Mouse (Mus musculus) neural tube, embryonic 11.5 days (tissue): ENCODE measurements at regions not wholly inside any gene's neighbourhood (a gene's known extent, or its start where the extent isn't known, plus 50 kb on each side); places are given as distances from the start of the nearest gene placed in this dataset.

Experiments
- ATAC-seq: fragments of 200-750 bp; cut with Nextera tagmentation; 2 replicates; pipeline ENCODE4 v1.8.0; 2017; ENCODE audit warnings: moderate number of reproducible peaks, mild to moderate bottlenecking, moderate TSS enrichment, moderate library complexity; ENCODE audit not compliant: insufficient read depth, low FRiP score, low TSS enrichment
- DNase-seq: peaks from one replicate; pipeline ENCODE4 v3.0.0-alpha.2; 2015; ENCODE audit warnings: low spot score
- H3K27ac ChIP-seq: fragments of 300-500 bp; sonication (generic); 2 replicates; pipeline ENCODE4 v1.5.1; 2014; ENCODE audit warnings: low read depth, mild to moderate bottlenecking, low read length
- H3K27me3 ChIP-seq: fragments of 300-500 bp; sonication (generic); 2 replicates; pipeline ENCODE4 v1.6.1; 2014; ENCODE audit warnings: mild to moderate bottlenecking, low read length, mixed read lengths; ENCODE audit not compliant: control insufficient read depth, insufficient read depth
- H3K36me3 ChIP-seq: fragments of 300-500 bp; sonication (generic); 2 replicates; pipeline ENCODE4 v1.6.1; 2014; ENCODE audit warnings: mild to moderate bottlenecking, low read length, moderate library complexity, mixed read lengths; ENCODE audit not compliant: control insufficient read depth, insufficient read depth
- H3K4me1 ChIP-seq: fragments of 300-500 bp; sonication (generic); 2 replicates; pipeline ENCODE4 v1.6.1; 2014; ENCODE audit warnings: low read length, mixed read lengths; ENCODE audit not compliant: control insufficient read depth, insufficient read depth
- H3K4me2 ChIP-seq: fragments of 300-500 bp; sonication (generic); 2 replicates; pipeline ENCODE4 v1.6.1; 2014; ENCODE audit warnings: low read depth, mild to moderate bottlenecking, moderate library complexity
- H3K4me3 ChIP-seq: fragments of 300-500 bp; sonication (generic); 2 replicates; pipeline ENCODE4 v1.5.1; 2014; ENCODE audit warnings: low read depth, low read length
- H3K9ac ChIP-seq: fragments of 300-500 bp; sonication (generic); 2 replicates; pipeline ENCODE4 v1.6.1; 2014; ENCODE audit warnings: mild to moderate bottlenecking, low read length
- H3K9me3 ChIP-seq: fragments of 300-500 bp; sonication (generic); 2 replicates; pipeline ENCODE4 v1.6.1; 2016; ENCODE audit warnings: low read length; ENCODE audit not compliant: control insufficient read depth
- WGBS: fragments of 180-500 bp; shearing (Covaris S2); extraction: QIAGEN DNeasy Blood & Tissue Kit; methylation state at CpG from one replicate; pipeline ENCODE4 v1.1.7; 2014; 5-methylcytosine and 5-hydroxymethylcytosine counted together

DNA sequence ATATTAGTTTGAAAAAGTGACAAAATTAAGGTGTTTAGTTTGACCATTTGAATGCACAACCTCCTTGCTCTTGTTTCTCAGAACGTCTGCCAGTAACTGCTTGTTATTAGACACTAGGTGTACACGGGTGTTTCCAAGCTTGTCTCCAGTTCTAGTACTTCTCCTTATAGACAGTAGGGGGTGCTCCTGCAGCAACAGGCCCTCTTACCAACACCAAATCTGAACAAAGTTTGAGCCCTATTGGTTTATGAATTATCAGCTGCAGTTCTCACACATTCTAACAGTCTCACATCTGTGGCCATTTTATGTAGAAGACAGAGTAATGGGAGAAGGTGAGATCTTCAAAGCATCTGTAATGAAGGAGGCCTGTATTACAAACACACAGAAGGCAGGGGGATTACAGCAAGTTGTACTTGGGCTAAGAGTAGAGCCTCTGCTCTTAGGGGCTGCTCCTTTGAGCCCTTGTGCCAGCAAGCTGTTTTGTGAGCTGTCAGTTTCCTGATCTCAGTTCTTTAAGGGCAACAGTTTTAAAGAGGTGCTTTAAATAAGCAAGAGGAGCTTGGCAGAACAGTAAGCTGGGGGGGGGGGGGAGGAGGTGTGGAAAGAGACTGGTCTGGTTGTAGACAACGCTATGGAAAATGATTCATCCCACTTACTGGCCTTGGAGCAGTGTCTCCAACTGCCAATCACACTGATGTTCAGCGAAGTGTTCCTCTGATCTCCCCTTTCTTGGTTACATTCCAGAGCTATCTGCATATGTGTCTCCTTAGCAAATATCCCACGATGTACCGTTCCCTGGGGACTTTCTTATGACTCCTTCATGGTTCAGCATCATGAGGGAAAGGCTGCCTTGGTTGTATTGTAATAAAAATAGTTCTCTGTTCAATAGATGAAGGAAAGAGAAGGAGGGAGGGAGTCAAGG, 71.3 kb upstream of the Cep162 start:
- no peak overlapping the region for H3K27ac ChIP-seq
- no peaks in the 10 kb centered on the region for H3K27me3 ChIP-seq
- ATAC-seq = no peak
- no peaks in the 10 kb centered on the region for H3K4me1 ChIP-seq
- no peak overlapping the region for H3K4me3 ChIP-seq
- no peaks in the 10 kb centered on the region for H3K9me3 ChIP-seq
- no peaks in the 10 kb centered on the region for H3K36me3 ChIP-seq
- H3K9ac ChIP-seq = no peak overlapping the region
- H3K4me2 ChIP-seq = no peak overlapping the region
- DNase-seq = no peak
- 65% methylated on average over 6 of the region's 6 CpGs for WGBS

GRCm38 (mm10) chr9:87323690-87324089, 68.4 kb upstream of the Cep162 start:
- Histone ChIP-seq H3K27ac (no peak overlapping the region), H3K4me3 (no peak overlapping the region), H3K4me2 (no peak overlapping the region), H3K4me1 (no peaks in the 10 kb centered on the region), H3K27me3 (no peaks in the 10 kb centered on the region), H3K9ac (no peak overlapping the region), H3K9me3 (no peaks in the 10 kb centered on the region), H3K36me3 (no peaks in the 10 kb centered on the region)
- DNase-seq = no peak
- ATAC-seq = no peak
- 71% methylated on average over 2 of the region's 2 CpGs for WGBS

DNA sequence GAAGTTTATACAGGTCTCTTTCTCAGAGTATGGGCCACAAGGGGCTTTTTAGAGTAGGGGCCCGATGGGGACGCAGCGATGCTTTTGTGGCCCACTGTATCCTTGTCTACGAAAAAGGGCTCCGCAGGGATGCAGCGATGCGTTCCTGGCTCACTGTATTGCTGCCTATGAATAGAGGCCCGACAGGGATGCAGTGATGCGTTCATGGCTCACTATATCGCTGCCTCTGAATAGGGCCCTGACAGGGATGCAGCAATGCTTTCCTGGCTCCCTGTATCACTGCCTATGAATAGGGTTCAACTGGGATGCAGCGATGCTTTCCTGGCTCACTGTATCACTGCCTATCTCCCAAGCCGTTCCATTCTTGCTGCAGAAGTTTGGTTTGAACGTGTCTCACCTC, 65.4 kb upstream of the Cep162 start:
- ATAC-seq = no peak
- Histone ChIP-seq H3K4me2 (no peak overlapping the region), H3K9me3 (no peaks in the 10 kb centered on the region), H3K27ac (no peak overlapping the region), H3K9ac (no peak overlapping the region), H3K4me1 (no peaks in the 10 kb centered on the region), H3K27me3 (no peaks in the 10 kb centered on the region), H3K4me3 (no peak overlapping the region), H3K36me3 (no peaks in the 10 kb centered on the region)
- WGBS = 82% methylated on average over 13 of the region's 13 CpGs
- no peak for DNase-seq

GRCm38 (mm10) chr9:87318767-87319166, 63.4 kb upstream of the Cep162 start:
- WGBS = 55% methylated on average over 7 of the region's 7 CpGs
- Histone ChIP-seq H3K9me3 (no peaks in the 10 kb centered on the region), H3K27me3 (no peaks in the 10 kb centered on the region), H3K9ac (no peak overlapping the region), H3K4me3 (no peak overlapping the region), H3K4me2 (no peak overlapping the region), H3K36me3 (no peaks in the 10 kb centered on the region), H3K4me1 (no peaks in the 10 kb centered on the region), H3K27ac (no peak overlapping the region)
- no peak for ATAC-seq
- DNase-seq = no peak

- no peaks in the 10 kb centered on the region for H3K27me3 ChIP-seq
- no peak for DNase-seq
- no peaks in the 10 kb centered on the region for H3K9me3 ChIP-seq
- H3K9ac ChIP-seq = no peak overlapping the region
- no peak overlapping the region for H3K27ac ChIP-seq
- no peak overlapping the region for H3K4me2 ChIP-seq
- no peak for ATAC-seq
- H3K4me3 ChIP-seq = no peak overlapping the region
- no peaks in the 10 kb centered on the region for H3K36me3 ChIP-seq
- H3K4me1 ChIP-seq = no peaks in the 10 kb centered on the region
- WGBS = 81% methylated on average over 6 of the region's 6 CpGs
Measured at GRCm38 (mm10) chr9:87310150-87310549, 54.8 kb upstream of the Cep162 start.
